Mouse (Mus musculus): ENCODE data around the gene Med13l. TPM values are rescaled to one million over a fixed set of nuclear protein-coding genes. Genes with fewer than 3 reads are reported as not detected.
A peak's percentile ranks its signal among the peaks of the same experiment; 100 is the strongest.

Gene Med13l
- polyA plus RNA-seq, 1 experiment from 2014 or later, result 13.9 TPM

DNA sequence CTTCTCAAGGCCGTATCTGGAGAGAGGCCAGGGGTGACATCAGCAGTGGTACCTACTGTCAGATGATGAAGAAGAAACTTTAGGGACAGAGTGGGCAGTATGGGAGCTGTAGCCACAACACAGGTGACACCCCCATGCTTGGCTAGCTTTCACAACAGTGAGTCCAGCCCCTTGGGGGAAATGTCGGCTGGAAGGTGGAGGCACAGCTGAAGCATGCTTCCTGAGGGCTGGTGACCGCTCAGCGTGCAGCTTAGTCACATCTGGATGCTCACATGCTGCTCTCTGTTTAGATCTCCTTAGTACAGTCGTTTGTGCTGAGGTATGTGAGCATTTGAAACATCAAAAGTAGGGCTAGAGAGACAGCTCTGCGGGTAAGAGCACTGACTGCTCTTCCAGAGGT is 121.5 kb downstream of the Med13l start:
- DNase-seq (ENCODE audit: low spot score), result no peak
- Histone ChIP-seq H3K9me3 (replicated peaks) (no peaks in the 10 kb centered on the region), H3K27ac (no peak overlapping the region), H3K36me3 (peaks cover 28% of the 10 kb centered on the region), H3K4me3 (no peak overlapping the region), H3K27me3 (ENCODE audit: low read depth, poor library complexity, severe bottlenecking) (no peaks in the 10 kb centered on the region), H3K4me1 (no peaks in the 10 kb centered on the region)
- 88% methylated on average over 6 of the region's 6 CpGs for WGBS

DNA sequence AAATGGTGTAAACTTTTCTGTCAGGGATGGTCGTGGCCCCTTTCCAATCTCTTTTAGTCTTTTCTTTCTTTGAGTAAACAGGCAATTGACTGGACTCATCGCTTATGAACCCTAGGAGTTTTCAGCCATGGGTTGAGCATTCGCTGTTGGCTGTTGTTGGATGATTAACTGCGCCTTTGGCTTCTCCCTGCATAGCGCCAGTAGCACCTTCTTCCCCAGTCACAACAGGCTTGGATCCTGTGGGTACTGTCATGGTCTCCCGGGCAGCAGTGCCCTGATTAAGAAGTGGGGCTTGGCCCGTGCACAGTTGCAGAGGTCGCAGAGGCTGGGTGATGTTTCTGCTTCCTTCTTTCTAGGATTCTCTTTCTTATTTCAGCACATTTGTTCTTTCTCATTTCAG is 124.7 kb downstream of the Med13l start:
- H3K4me3 ChIP-seq, result no peak overlapping the region
- no peaks in the 10 kb centered on the region for H3K9me3 ChIP-seq (replicated peaks)
- H3K27ac ChIP-seq, result no peak overlapping the region
- H3K27me3 ChIP-seq (ENCODE audit: low read depth, poor library complexity, severe bottlenecking), result no peaks in the 10 kb centered on the region
- DNase-seq (ENCODE audit: low spot score), result no peak
- 88% methylated on average over 8 of the region's 8 CpGs for WGBS
- H3K36me3 ChIP-seq, result peaks cover 22% of the 10 kb centered on the region
- H3K4me1 ChIP-seq, result 0 out of 2 replicates have a peak, but pooled peaks cover 5% of the 10 kb centered on the region

DNA sequence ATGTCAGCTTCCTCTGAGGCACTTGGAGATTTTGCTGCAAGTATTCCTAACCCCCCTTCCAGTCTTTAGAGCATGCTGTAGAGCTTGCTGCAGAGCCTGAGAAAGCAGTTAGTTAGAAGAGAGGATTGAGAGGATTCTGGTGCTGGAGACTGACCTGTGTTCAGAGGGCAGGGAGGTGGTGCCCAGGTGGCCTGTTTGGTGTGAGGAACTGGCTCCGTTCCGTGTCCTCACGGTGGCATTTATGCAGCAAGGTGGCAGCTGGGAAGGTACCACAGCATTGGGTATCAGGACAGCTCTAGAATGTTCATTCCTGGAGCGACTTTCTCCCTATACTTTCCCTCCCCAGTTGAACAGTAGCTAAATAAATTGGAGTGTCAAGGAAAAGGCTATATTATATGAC is 125.5 kb downstream of the Med13l start:
- peaks cover 14% of the 10 kb centered on the region for H3K36me3 ChIP-seq
- H3K4me3 ChIP-seq, result no peak overlapping the region
- H3K27me3 ChIP-seq (ENCODE audit: low read depth, poor library complexity, severe bottlenecking), result no peaks in the 10 kb centered on the region
- H3K4me1 ChIP-seq, result 0 out of 2 replicates have a peak, but pooled peaks cover 5% of the 10 kb centered on the region
- no peak for DNase-seq (ENCODE audit: low spot score)
- H3K27ac ChIP-seq, result no peak overlapping the region
- 90% methylated on average over 4 of the region's 4 CpGs for WGBS
- no peaks in the 10 kb centered on the region for H3K9me3 ChIP-seq (replicated peaks)

DNA sequence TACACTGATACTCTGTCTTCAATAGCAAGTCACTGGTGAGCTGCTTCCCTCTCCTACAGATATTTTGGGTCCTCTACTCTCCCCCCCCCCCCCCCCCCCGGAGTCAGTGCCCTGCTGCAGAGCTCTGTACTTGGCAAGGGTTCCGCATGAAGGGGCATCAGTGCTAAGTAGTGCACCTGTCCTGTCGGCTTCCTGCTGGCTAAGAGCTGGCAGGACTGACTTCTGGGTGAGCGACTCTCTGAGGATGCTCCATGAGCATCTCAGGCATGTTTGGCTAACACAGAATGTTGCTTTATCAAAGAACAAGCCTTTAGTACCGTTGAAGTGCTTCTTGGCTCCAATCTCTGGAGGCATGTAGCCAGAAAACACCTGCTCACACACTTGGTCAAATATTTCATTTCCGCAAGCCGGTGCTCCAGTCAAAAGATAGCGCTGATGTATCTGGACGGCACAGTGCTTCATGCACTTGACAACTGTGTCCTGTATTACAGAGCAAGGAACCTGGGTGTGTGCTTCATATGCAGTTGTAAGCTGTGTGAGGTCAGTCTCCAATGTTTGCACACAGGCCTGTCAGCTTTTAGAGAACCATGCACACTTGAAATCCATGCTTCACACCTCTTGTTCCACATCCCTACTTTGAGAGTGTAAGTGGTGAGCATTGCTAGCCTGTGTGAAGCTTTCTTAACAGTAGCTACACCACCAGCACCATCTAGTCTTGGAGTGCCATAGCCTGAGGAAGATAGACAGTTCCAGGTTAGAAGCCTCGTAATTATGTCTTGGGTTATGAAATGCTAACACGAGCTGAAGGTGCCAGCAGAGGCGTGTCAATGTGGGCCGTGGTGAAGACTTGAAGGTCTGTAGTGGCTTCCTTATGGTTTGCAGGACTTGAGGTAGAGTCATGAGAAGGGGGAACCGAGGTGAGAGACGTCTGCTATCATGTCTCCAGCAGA is 128.7 kb downstream of the Med13l start:
- 91% methylated on average over 15 of the region's 15 CpGs for WGBS
- H3K9me3 ChIP-seq (replicated peaks), result no peaks in the 10 kb centered on the region
- DNase-seq (ENCODE audit: low spot score), result no peak

DNA sequence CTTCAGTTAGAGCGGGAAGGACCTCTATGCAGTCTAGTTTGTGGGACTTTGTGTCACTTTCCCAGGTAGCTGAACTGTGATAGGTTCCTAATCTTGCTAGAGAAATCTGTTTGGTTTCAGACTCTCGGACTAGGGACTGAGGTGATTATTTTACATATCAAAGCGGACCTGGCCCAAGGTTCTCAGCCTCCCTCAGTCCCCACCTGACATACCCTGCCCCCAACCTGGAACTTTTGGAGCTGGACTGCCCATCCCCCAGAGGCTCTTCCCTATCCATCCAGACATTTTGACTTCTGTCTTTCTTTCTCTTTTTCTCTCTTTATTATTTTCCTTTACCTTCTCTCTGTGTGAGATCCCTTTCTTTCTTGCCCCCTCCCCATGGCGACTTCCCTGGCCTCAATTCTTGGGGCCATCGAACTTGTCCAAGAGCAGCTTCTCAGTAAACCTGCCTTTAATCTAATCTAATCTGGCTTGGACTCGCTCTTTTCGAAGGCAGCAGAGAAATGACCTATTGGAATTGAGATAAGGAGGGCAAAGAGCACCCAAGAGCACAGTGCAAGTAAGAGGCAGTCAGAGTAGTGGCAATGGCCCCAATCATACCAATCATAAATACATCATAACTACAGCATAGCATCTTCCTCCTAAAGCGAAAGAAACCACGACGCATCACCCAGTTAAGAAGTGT is 130.7 kb downstream of the Med13l start:
- DNase-seq (ENCODE audit: low spot score), result no peak
- no peak overlapping the region for H3K27ac ChIP-seq
- H3K4me3 ChIP-seq, result no peak overlapping the region
- H3K27me3 ChIP-seq (ENCODE audit: low read depth, poor library complexity, severe bottlenecking), result no peaks in the 10 kb centered on the region
- H3K9me3 ChIP-seq (replicated peaks), result no peaks in the 10 kb centered on the region
- WGBS, result 86% methylated on average over 10 of the region's 10 CpGs
- H3K4me1 ChIP-seq, result peaks cover 26% of the 10 kb centered on the region
- peaks cover 5% of the 10 kb centered on the region; the same call in 1 of the 2 replicates for H3K36me3 ChIP-seq

More for the DNA sequence above, 128.7 kb downstream of the Med13l start:
- H3K4me1 ChIP-seq, result peaks cover 12% of the 10 kb centered on the region
- H3K27ac ChIP-seq, result no peak overlapping the region
- no peaks in the 10 kb centered on the region for H3K27me3 ChIP-seq (ENCODE audit: low read depth, poor library complexity, severe bottlenecking)
- no peak overlapping the region for H3K4me3 ChIP-seq
- peaks cover 5% of the 10 kb centered on the region; the same call in 1 of the 2 replicates for H3K36me3 ChIP-seq

DNA sequence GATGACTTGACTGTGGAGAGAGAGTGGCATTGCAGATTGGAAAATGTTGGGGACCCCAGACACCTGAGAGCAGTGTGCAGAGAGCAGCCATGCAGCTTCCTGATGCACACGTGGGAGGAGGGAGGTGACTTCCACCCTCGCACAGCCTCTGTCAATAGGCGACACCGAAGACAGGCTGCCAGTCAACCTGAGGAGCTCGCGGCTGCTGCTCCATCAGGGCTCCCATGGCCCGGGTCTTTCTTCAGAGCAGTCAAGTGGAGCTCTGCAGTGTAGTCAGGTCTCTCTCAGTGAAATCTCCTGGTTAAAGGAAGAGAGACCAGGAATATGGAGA is 131.2 kb downstream of the Med13l start:
- WGBS, result 71% methylated on average over 7 of the region's 7 CpGs
- H3K9me3 ChIP-seq (replicated peaks), result no peaks in the 10 kb centered on the region
- no peak for DNase-seq (ENCODE audit: low spot score)
- H3K4me1 ChIP-seq, result peaks cover 31% of the 10 kb centered on the region
- no peak overlapping the region for H3K4me3 ChIP-seq
- H3K36me3 ChIP-seq, result peaks cover 5% of the 10 kb centered on the region; the same call in 1 of the 2 replicates
- no peak overlapping the region for H3K27ac ChIP-seq
- H3K27me3 ChIP-seq (ENCODE audit: low read depth, poor library complexity, severe bottlenecking), result no peaks in the 10 kb centered on the region

DNA sequence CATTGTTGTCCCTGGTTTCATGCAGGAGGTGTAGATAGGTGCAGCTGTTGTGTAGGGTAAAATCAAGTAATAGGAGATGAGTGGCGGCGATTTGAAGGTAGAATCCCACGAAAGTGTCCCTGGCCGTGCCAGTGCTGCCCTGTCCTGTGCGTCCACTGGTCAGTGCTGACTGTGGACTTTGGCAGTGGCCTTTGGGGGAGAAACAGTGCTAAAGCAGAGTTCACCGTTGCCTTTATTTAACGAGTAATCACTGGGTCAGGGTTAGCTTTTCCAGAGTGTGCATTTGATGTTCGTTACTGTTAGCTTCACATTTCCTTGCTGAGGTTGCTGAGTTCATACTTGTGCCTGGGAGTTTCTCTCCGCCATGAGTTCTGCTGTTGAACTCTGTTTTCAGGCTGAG is 133.5 kb downstream of the Med13l start:
- Histone ChIP-seq H3K4me1 (peaks cover 36% of the 10 kb centered on the region), H3K27ac (no peak overlapping the region), H3K27me3 (ENCODE audit: low read depth, poor library complexity, severe bottlenecking) (no peaks in the 10 kb centered on the region), H3K9me3 (replicated peaks) (no peaks in the 10 kb centered on the region), H3K36me3 (peaks cover 5% of the 10 kb centered on the region; the same call in 1 of the 2 replicates), H3K4me3 (no peak overlapping the region)
- 87% methylated on average over 9 of the region's 9 CpGs for WGBS
- DNase-seq (ENCODE audit: low spot score), result no peak

DNA sequence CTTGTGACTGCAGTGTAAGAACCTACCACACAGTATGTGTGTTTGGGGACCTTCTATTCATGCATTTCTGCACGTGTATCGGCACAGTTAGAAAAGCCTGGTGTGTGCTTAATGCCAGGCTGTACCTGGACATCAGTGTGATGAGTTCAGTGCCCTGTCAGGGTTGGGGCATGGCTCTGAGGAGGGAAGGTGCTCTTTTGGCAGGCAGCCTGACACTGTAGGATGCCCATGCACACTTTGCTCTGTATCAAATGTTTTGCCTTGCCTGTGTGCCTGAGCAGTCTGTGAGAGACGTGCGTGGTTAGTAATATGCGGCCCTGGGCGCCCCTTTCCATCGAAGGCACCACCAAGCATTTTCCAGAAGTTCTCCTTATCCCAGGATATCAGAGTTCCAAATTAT is 136.6 kb downstream of the Med13l start:
- Histone ChIP-seq H3K4me3 (no peak overlapping the region), H3K9me3 (replicated peaks) (no peaks in the 10 kb centered on the region), H3K4me1 (peaks cover 54% of the 10 kb centered on the region)

DNA sequence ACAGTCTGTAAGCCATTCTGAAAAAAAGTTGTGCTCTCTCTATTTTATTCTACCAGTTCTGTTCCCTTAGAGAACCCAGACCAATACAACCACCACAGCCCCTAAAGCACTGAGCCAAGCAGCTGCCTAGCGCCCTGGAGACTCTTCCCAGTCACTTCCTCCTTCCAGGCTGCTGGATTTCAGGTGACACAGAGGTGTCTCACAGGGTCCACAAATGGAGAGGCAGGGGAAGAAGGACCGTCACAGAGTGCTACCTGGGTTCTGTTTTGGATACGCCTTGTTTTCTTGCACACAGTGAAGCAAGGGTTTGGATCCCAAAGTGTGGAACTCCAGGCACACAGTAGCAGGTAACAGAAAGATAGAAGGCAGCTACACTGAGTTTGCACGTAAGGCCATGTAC is 140.5 kb downstream of the Med13l start:
- H3K27ac ChIP-seq, result no peak overlapping the region
- peaks cover 42% of the 10 kb centered on the region for H3K4me1 ChIP-seq

More for the DNA sequence above, 136.6 kb downstream of the Med13l start:
- DNase-seq (ENCODE audit: low spot score), result no peak
- WGBS, result 90% methylated on average over 7 of the region's 7 CpGs
- H3K36me3 ChIP-seq, result peaks cover 5% of the 10 kb centered on the region; the same call in 1 of the 2 replicates
- no peak overlapping the region for H3K27ac ChIP-seq
- no peaks in the 10 kb centered on the region for H3K27me3 ChIP-seq (ENCODE audit: low read depth, poor library complexity, severe bottlenecking)

DNA sequence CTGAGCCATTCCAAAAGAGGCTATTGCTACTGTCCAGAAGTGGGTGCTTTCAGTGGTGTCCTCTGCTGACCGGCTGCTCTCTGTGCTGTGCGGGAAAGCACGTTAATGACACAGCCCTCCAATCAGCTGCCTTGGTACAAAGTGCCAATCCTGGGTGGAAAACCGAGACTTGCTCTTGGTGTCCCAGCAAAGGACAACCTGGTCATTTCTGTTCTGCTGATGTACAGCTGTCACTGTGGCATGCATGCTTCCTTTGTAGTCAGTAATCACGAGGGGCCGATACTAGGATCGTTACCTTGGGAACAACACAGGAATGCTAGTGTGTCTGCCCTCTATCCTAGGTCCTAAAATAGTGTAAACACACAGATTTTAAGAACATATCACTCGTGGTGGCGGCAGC is 142.2 kb downstream of the Med13l start:
- DNase-seq (ENCODE audit: low spot score), result no peak
- H3K4me1 ChIP-seq, result peaks cover 27% of the 10 kb centered on the region
- no peak overlapping the region for H3K4me3 ChIP-seq
- no peaks in the 10 kb centered on the region for H3K9me3 ChIP-seq (replicated peaks)
- no peak overlapping the region for H3K27ac ChIP-seq
- no peaks in the 10 kb centered on the region for H3K27me3 ChIP-seq (ENCODE audit: low read depth, poor library complexity, severe bottlenecking)
- H3K36me3 ChIP-seq, result no peaks in the 10 kb centered on the region
- WGBS, result 48% methylated on average over 9 of the region's 9 CpGs

More for the DNA sequence above, 140.5 kb downstream of the Med13l start:
- Histone ChIP-seq H3K4me3 (no peak overlapping the region), H3K36me3 (no peaks in the 10 kb centered on the region), H3K9me3 (replicated peaks) (no peaks in the 10 kb centered on the region), H3K27me3 (ENCODE audit: low read depth, poor library complexity, severe bottlenecking) (no peaks in the 10 kb centered on the region)
- WGBS, result 87% methylated on average over 4 of the region's 4 CpGs
- no peak for DNase-seq (ENCODE audit: low spot score)

DNA sequence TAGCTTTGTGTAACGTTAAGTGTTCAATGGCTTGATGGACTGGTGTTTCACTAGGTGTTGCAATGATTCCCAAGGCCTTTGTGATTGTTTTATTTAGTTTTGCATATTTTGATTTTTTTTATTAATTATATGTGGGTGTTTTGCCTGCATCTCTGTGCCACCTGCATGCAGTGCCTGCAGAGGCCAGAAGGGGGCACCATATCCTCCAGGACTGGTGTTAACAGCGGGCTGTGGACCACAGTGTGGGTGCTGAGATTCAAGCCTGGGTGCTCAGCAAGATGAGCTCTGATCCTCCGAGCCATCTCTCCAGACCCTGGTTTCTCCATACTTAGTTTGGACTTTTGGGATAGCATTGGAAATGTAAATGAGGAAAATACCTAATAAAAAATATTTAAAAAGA is 143.7 kb downstream of the Med13l start:
- peaks cover 36% of the 10 kb centered on the region for H3K4me1 ChIP-seq
- no peaks in the 10 kb centered on the region for H3K9me3 ChIP-seq (replicated peaks)
- H3K4me3 ChIP-seq, result no peak overlapping the region
- no peaks in the 10 kb centered on the region for H3K36me3 ChIP-seq
- DNase-seq (ENCODE audit: low spot score), result peak; percentile 47
- WGBS, result 77% methylated on average over 3 of the region's 3 CpGs
- H3K27ac ChIP-seq, result no peak overlapping the region
- H3K27me3 ChIP-seq (ENCODE audit: low read depth, poor library complexity, severe bottlenecking), result no peaks in the 10 kb centered on the region

DNA sequence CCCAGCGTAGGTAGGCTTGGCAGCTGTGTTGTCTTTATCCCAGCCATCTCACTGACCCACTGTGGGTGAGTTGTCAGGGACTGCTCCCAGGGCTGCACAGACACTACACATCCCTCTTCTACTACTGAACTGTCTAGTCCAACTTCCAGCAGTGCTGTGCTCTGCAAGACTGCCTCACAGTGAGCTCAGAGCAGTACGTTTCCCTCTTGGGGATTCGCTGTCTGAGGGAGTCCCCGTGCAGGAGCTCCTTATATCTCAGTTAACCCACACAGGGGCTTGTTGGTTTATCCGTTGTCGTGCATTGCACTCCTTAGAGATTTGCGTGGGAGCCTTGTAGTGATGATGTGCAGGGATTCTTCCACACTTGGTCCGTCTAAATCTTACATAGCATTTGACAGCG is 144.5 kb downstream of the Med13l start:
- 92% methylated on average over 9 of the region's 9 CpGs for whole genome bisulfite sequencing
- Histone ChIP-seq H3K4me1 (peaks cover 44% of the 10 kb centered on the region), H3K27me3 (ENCODE audit: low read depth, poor library complexity, severe bottlenecking) (no peaks in the 10 kb centered on the region), H3K36me3 (no peaks in the 10 kb centered on the region), H3K27ac (no peak overlapping the region), H3K9me3 (replicated peaks) (no peaks in the 10 kb centered on the region), H3K4me3 (no peak overlapping the region)
- no peak for DNase-seq (ENCODE audit: low spot score)

DNA sequence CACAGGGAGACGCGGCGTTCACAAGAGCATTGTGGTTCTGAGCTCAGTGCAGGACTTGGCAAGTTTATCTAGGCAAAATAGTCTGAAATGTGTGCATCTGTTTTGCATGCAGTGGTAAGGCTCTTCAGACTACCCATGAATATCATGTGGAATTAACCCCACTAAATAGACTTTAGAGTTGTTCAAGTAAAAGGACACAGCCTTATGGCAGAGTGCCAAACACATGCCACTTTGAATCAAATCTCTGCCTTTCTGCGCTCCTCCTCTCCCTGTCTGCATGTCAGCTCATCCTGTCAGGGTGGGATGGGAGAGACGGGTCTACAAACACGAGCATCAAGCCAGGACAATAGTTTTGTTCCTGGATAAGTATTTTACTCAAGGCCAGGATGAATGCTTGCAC is 145.5 kb downstream of the Med13l start:
- Histone ChIP-seq H3K4me3 (no peak overlapping the region), H3K4me1 (peaks cover 46% of the 10 kb centered on the region), H3K9me3 (replicated peaks) (no peaks in the 10 kb centered on the region), H3K36me3 (no peaks in the 10 kb centered on the region), H3K27ac (no peak overlapping the region), H3K27me3 (ENCODE audit: low read depth, poor library complexity, severe bottlenecking) (no peaks in the 10 kb centered on the region)
- DNase-seq (ENCODE audit: low spot score), result no peak
- WGBS, result 92% methylated on average over 6 of the region's 6 CpGs
